Mouse (Mus musculus): ENCODE data around the gene Slc35c2. TPM values are rescaled to one million over a fixed set of nuclear protein-coding genes. Genes with fewer than 3 reads are reported as not detected.

Slc35c2 gene
- polyA plus RNA-seq, 1 experiment from 2014 or later = 38.0 TPM

DNA sequence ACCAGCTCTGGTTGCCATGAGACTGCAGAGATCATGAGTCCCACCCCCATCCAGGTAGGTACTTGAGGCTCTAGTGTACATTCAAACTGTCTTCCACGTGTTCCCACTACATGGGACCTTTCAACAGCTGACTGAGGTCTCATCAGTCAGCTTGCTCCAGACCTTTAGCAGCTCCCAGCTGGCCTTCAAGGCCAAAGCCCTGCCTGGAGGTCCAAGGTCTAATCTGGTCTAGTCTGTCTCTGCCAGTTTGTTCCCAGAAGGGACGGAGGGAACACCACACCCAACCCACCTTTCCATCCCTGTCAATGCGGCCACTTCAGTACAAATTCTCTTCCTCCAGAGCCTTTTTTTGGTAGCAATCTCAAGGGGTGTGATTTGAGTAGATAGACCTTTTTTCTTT, 4.0 kb downstream of the Slc35c2 start:
- 79% methylated on average over 3 of the region's 3 CpGs for WGBS
- Histone ChIP-seq H3K4me1 (ENCODE audit: control insufficient read depth in 2 of 2, insufficient read depth in 2 of 2, low read length in 2 of 2) (peaks cover 9 to 11% of the 10 kb centered on the region in 2 experiments), H3K27ac (replicated peaks in 1 of 2; ENCODE audit: control insufficient read depth in 1 of 2, insufficient read depth in 1 of 2, low read depth in 2 of 2, low read length in 2 of 2) (no peak overlapping the region), H3K4me3 (ENCODE audit: control insufficient read depth in 1 of 2, insufficient read depth in 1 of 2, low read depth in 1 of 2, low read length in 2 of 2) (no peak overlapping the region), H3K36me3 (ENCODE audit: control insufficient read depth, insufficient read depth, low read length) (peaks cover 20% of the 10 kb centered on the region; the same call in 1 of the 2 replicates), H3K9me3 (ENCODE audit: control insufficient read depth, low read length) (no peaks in the 10 kb centered on the region), H3K4me2 (ENCODE audit: low read length) (no peak overlapping the region), H3K27me3 (ENCODE audit: control insufficient read depth, insufficient read depth, low read length) (no peaks in the 10 kb centered on the region), H3K9ac (ENCODE audit: low read length) (no peak overlapping the region)
- ATAC-seq (ENCODE audit: insufficient number of reproducible peaks, insufficient read depth, low FRiP score, low read depth) = no peak

DNA sequence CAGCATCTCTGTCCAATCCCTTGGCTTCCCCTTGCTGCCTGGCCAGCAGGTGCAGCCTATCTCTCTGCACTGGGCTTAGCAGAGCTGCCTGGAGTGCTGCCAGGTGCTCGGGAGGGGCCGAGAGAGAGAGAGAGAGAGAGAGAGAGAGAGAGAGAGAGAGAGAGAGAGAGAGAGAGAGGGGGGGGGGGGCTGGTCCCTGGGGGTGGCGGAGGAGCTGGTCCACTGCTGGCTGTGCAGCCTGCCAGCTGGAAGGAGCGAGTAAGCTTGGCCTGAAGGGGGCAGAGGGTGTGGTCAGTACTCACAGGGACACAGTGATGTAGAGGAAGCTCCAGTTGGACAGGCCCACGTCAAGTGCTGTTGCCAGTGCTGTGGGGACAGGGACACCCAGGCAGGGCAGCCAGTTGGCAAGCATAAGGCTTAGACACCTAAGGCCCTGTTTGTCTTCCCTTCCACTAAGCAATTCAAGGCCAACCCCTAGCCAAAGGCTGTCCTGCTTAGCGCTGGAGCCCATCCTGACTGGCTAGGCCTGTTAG, 5.8 kb downstream of the Slc35c2 start:
- Histone ChIP-seq H3K9me3 (ENCODE audit: control insufficient read depth, low read length) (no peaks in the 10 kb centered on the region), H3K4me2 (ENCODE audit: low read length) (no peak overlapping the region), H3K9ac (ENCODE audit: low read length) (no peak overlapping the region), H3K36me3 (ENCODE audit: control insufficient read depth, insufficient read depth, low read length) (peaks cover 33% of the 10 kb centered on the region), H3K27me3 (ENCODE audit: control insufficient read depth, insufficient read depth, low read length) (no peaks in the 10 kb centered on the region), H3K4me3 (ENCODE audit: control insufficient read depth in 1 of 2, insufficient read depth in 1 of 2, low read depth in 1 of 2, low read length in 2 of 2) (no peak overlapping the region), H3K4me1 (ENCODE audit: control insufficient read depth in 2 of 2, insufficient read depth in 2 of 2, low read length in 2 of 2) (peaks cover 2 to 9% of the 10 kb centered on the region in 2 experiments; a peak in 3 of 4 replicates), H3K27ac (replicated peaks in 1 of 2; ENCODE audit: control insufficient read depth in 1 of 2, insufficient read depth in 1 of 2, low read depth in 2 of 2, low read length in 2 of 2) (no peak overlapping the region)
- ATAC-seq (ENCODE audit: insufficient number of reproducible peaks, insufficient read depth, low FRiP score, low read depth) = no peak; the same call in 1 of the 2 replicates
- WGBS = 40% methylated on average over 5 of the region's 6 CpGs

DNA sequence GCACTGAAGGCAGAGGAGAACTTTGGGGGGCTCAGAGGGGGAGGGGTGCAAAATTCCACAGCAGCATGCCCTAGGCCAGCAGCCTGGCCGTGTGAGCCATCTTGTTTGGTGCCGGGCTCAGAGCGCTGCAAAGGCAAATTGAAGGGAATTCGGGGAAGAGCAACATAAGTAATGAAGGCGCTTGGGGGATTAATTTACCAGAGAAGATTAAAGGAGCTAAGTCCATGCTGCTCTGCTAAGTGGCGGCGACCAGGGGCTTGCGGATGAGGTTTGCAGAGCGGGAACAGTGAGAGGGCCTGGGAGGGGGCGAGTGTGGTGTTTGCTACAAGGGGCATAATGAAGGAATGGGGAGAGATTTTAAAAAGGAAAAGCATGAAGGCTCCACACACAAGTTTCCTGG, 8.3 kb downstream of the Slc35c2 start:
- no peaks in the 10 kb centered on the region; the same call in 1 of the 2 replicates for H3K27me3 ChIP-seq (ENCODE audit: control insufficient read depth, insufficient read depth, low read length)
- H3K4me3 ChIP-seq (ENCODE audit: control insufficient read depth in 1 of 2, insufficient read depth in 1 of 2, low read depth in 1 of 2, low read length in 2 of 2) = no peak overlapping the region
- H3K36me3 ChIP-seq (ENCODE audit: control insufficient read depth, insufficient read depth, low read length) = peaks cover 39% of the 10 kb centered on the region
- no peak overlapping the region for H3K27ac ChIP-seq (replicated peaks in 1 of 2; ENCODE audit: control insufficient read depth in 1 of 2, insufficient read depth in 1 of 2, low read depth in 2 of 2, low read length in 2 of 2)
- 62% methylated on average over 10 of the region's 10 CpGs for WGBS
- H3K4me2 ChIP-seq (ENCODE audit: low read length) = no peak overlapping the region
- ATAC-seq (ENCODE audit: insufficient number of reproducible peaks, insufficient read depth, low FRiP score, low read depth) = no peak
- H3K9ac ChIP-seq (ENCODE audit: low read length) = no peak overlapping the region
- H3K4me1 ChIP-seq (ENCODE audit: control insufficient read depth in 2 of 2, insufficient read depth in 2 of 2, low read length in 2 of 2) = peaks cover 0 to 5% of the 10 kb centered on the region in 2 experiments; a peak in 2 of 4 replicates
- H3K9me3 ChIP-seq (ENCODE audit: control insufficient read depth, low read length) = no peaks in the 10 kb centered on the region

DNA sequence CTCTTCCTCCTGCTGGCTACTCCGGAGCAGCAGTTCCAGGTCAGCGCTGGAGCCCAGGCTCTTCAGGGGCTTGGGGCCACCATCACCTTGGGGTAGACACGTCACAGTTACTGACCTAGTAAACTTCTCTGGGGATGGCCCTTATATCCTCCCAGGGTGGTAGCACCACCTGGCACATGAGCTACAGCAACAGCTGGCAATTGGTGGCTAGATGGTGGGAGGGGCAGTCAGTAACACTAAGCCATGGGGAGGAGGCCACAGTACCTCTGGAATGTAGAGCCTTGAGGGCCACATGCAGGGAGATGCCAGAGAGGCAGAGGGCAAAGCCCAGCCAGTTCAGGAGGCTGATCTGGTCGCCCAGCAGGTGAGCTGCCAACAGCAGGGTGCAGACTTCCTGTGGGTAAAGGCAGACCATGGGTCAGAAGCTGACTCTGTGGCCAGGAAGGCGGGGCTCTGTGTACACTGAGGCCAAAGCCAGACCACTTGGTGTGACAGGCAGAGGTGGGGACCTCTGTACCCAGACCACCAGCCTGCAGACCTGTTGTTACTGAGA, 10.4 kb downstream of the Slc35c2 start:
- peaks cover 0 to 5% of the 10 kb centered on the region in 2 experiments; a peak in 2 of 4 replicates for H3K4me1 ChIP-seq (ENCODE audit: control insufficient read depth in 2 of 2, insufficient read depth in 2 of 2, low read length in 2 of 2)
- H3K9ac ChIP-seq (ENCODE audit: low read length) = no peak overlapping the region
- no peak overlapping the region for H3K27ac ChIP-seq (replicated peaks in 1 of 2; ENCODE audit: control insufficient read depth in 1 of 2, insufficient read depth in 1 of 2, low read depth in 2 of 2, low read length in 2 of 2)
- no peak overlapping the region for H3K4me3 ChIP-seq (ENCODE audit: control insufficient read depth in 1 of 2, insufficient read depth in 1 of 2, low read depth in 1 of 2, low read length in 2 of 2)
- H3K27me3 ChIP-seq (ENCODE audit: control insufficient read depth, insufficient read depth, low read length) = no peaks in the 10 kb centered on the region; the same call in 1 of the 2 replicates
- H3K4me2 ChIP-seq (ENCODE audit: low read length) = no peak overlapping the region
- peaks cover 30% of the 10 kb centered on the region for H3K36me3 ChIP-seq (ENCODE audit: control insufficient read depth, insufficient read depth, low read length)
- H3K9me3 ChIP-seq (ENCODE audit: control insufficient read depth, low read length) = no peaks in the 10 kb centered on the region
- no peak for ATAC-seq (ENCODE audit: insufficient number of reproducible peaks, insufficient read depth, low FRiP score, low read depth)
- WGBS = 84% methylated on average over 5 of the region's 5 CpGs

DNA sequence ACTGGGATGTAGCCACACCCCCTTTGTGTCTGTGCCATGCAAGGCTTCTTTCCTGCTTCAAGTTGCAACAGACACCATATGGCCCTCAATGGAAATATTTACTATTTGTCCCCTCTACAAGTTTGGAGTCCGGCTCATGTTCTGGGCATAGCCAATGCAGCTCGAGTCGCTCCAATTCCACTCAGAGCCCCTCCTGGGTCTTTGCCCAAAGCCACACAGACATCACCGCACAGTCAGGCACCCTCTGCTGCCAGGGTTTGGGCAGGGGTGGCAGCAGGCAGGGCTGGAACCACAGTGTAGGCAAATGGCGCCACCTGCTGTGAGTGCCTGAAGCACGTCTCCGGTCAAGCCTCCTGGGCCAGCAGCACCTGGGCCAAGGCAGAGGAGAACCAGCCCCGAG, 11.8 kb downstream of the Slc35c2 start:
- WGBS = 22% methylated on average over 8 of the region's 8 CpGs
- Histone ChIP-seq H3K36me3 (ENCODE audit: control insufficient read depth, insufficient read depth, low read length) (peaks cover 26% of the 10 kb centered on the region), H3K9ac (ENCODE audit: low read length) (no peak overlapping the region), H3K4me3 (ENCODE audit: control insufficient read depth in 1 of 2, insufficient read depth in 1 of 2, low read depth in 1 of 2, low read length in 2 of 2) (no peak overlapping the region), H3K27me3 (ENCODE audit: control insufficient read depth, insufficient read depth, low read length) (no peaks in the 10 kb centered on the region; the same call in 1 of the 2 replicates), H3K4me2 (ENCODE audit: low read length) (no peak overlapping the region), H3K9me3 (ENCODE audit: control insufficient read depth, low read length) (no peaks in the 10 kb centered on the region), H3K27ac (replicated peaks in 1 of 2; ENCODE audit: control insufficient read depth in 1 of 2, insufficient read depth in 1 of 2, low read depth in 2 of 2, low read length in 2 of 2) (no peak overlapping the region), H3K4me1 (ENCODE audit: control insufficient read depth in 2 of 2, insufficient read depth in 2 of 2, low read length in 2 of 2) (peaks cover 7 to 10% of the 10 kb centered on the region in 2 experiments)
- no peak for ATAC-seq (ENCODE audit: insufficient number of reproducible peaks, insufficient read depth, low FRiP score, low read depth)

DNA sequence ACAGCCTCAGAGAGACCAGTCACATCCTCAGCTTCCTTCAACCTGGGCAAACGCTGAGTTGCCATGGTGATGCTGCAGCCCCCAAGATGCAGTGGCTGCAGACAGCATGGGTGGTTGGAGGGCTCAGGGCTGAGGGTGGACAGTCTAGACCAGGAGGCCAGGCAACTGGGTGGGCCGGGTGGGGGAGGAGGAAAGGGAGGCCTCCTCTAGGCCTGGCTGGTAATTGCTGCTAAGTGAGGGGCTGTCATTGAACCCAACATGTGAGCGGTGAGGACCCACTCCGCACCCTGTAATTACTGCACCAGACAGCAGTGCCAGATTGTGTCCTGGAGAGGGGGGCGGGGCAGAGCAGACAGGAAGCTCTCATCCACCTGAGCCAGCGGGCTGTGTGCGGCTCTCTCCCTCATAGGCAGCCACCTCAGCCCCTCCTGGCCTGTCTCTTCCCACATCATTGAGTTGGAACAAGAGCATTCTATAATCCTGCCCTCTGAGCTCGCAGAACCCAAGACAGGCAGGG, 12.5 kb downstream of the Slc35c2 start:
- Histone ChIP-seq H3K27ac (replicated peaks in 1 of 2; ENCODE audit: control insufficient read depth in 1 of 2, insufficient read depth in 1 of 2, low read depth in 2 of 2, low read length in 2 of 2) (no peak overlapping the region), H3K36me3 (ENCODE audit: control insufficient read depth, insufficient read depth, low read length) (peaks cover 20% of the 10 kb centered on the region), H3K4me1 (ENCODE audit: control insufficient read depth in 2 of 2, insufficient read depth in 2 of 2, low read length in 2 of 2) (peaks cover 14% of the 10 kb centered on the region in 2 experiments), H3K4me3 (ENCODE audit: control insufficient read depth in 1 of 2, insufficient read depth in 1 of 2, low read depth in 1 of 2, low read length in 2 of 2) (no peak overlapping the region), H3K9me3 (ENCODE audit: control insufficient read depth, low read length) (no peaks in the 10 kb centered on the region), H3K9ac (ENCODE audit: low read length) (no peak overlapping the region), H3K4me2 (ENCODE audit: low read length) (no peak overlapping the region), H3K27me3 (ENCODE audit: control insufficient read depth, insufficient read depth, low read length) (no peaks in the 10 kb centered on the region; the same call in 1 of the 2 replicates)
- ATAC-seq (ENCODE audit: insufficient number of reproducible peaks, insufficient read depth, low FRiP score, low read depth) = no peak
- WGBS = 54% methylated on average over 8 of the region's 8 CpGs

DNA sequence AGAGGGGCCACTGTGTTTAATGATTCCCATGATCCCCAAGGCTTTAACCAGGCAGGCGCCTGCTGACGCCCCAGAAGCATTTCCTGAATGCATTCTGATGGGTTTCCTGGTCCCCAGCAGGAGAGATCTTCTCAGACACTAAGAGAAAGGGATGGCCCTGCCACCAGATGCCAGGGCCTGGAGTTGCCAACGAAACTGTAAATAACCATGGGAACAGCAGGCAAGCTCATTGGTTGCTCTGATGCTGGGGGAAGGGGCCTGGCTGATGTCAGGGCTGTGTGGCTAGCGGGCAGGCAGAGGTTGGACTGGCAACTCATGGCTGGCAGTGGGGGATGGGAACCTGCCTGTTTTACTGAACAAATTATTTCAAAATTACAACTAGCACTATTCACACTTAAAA, 14.1 kb downstream of the Slc35c2 start:
- Histone ChIP-seq H3K27ac (replicated peaks in 1 of 2; ENCODE audit: control insufficient read depth in 1 of 2, insufficient read depth in 1 of 2, low read depth in 2 of 2, low read length in 2 of 2) (no peak overlapping the region), H3K4me3 (ENCODE audit: control insufficient read depth in 1 of 2, insufficient read depth in 1 of 2, low read depth in 1 of 2, low read length in 2 of 2) (no peak overlapping the region), H3K36me3 (ENCODE audit: control insufficient read depth, insufficient read depth, low read length) (peaks cover 19% of the 10 kb centered on the region), H3K9me3 (ENCODE audit: control insufficient read depth, low read length) (no peaks in the 10 kb centered on the region), H3K4me2 (ENCODE audit: low read length) (no peak overlapping the region), H3K27me3 (ENCODE audit: control insufficient read depth, insufficient read depth, low read length) (no peaks in the 10 kb centered on the region; the same call in 1 of the 2 replicates), H3K4me1 (ENCODE audit: control insufficient read depth in 2 of 2, insufficient read depth in 2 of 2, low read length in 2 of 2) (peaks cover 14 to 15% of the 10 kb centered on the region in 2 experiments), H3K9ac (ENCODE audit: low read length) (no peak overlapping the region)
- WGBS = 48% methylated on average over 4 of the region's 4 CpGs
- ATAC-seq (ENCODE audit: insufficient number of reproducible peaks, insufficient read depth, low FRiP score, low read depth) = no peak

Data from heart, embryonic 14.5 days (tissue).